Mouse (Mus musculus): ENCODE results near the gene Tubb2a. TPM values are rescaled to one million over a fixed set of nuclear protein-coding genes. Genes with fewer than 3 reads are reported as not detected.

Gene Tubb2a
- polyA plus RNA-seq, 1 experiment from 2014 or later: 217 TPM

DNA sequence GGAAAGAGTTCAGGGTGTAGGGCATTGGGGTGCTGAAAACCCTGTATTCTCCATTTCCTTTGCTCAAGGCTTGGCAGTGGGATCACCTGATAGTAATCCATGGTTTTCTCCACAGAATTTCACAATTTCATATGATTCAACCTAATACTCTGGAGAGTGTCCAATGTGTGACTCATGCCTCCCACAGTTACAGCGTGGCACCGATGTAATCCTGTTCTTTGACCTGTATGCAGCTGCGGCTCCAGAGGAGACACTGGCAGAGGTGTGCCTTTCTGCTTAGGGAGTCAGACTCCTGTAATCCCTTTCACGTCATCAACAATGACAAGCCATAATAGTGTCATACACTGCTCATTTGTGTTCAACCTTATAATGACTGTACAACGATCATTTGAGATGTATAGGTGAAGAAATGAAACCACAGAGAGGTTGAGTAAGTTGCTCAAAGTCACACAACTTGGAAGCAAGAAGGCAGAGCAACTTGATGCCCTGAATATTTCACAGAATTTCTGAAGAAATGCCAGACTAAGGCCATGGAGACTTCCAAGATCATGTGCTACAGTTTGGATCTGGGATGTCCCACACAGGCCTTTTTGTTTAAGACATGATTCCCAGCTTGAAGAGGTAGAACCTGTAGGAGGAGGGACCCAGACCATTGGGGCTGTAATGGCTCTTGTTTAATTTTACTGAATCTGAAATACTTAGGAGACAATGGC, 34.7 kb upstream of the Tubb2a start:
- no peaks in the 10 kb centered on the region for H3K9me3 ChIP-seq (ENCODE audit: control insufficient read depth, low read depth, low read length)
- H3K4me2 ChIP-seq (replicated peaks; ENCODE audit: low read depth, low read length): no peak overlapping the region
- no peaks in the 10 kb centered on the region for H3K27me3 ChIP-seq (ENCODE audit: control insufficient read depth, insufficient read depth, low read length)
- H3K4me1 ChIP-seq (ENCODE audit: control insufficient read depth, insufficient read depth, low read length): no peaks in the 10 kb centered on the region
- H3K27ac ChIP-seq (ENCODE audit: low read length): no peak overlapping the region
- 80% methylated on average over 5 of the region's 5 CpGs for WGBS
- no peaks in the 10 kb centered on the region for H3K36me3 ChIP-seq (ENCODE audit: control insufficient read depth, insufficient read depth, low read length)
- H3K4me3 ChIP-seq (ENCODE audit: low read depth, low read length): no peak overlapping the region
- peak; percentile 53; the same call in 1 of the 2 replicates for ATAC-seq (ENCODE audit: insufficient number of reproducible peaks, insufficient read depth, low FRiP score, low read depth)
- no peak overlapping the region for H3K9ac ChIP-seq (replicated peaks; ENCODE audit: low read depth, low read length)

GRCm38 (mm10) chr13:34111878-34112277, 34.1 kb upstream of the Tubb2a start:
- Histone ChIP-seq H3K27me3 (ENCODE audit: control insufficient read depth, insufficient read depth, low read length) (no peaks in the 10 kb centered on the region), H3K4me2 (replicated peaks; ENCODE audit: low read depth, low read length) (no peak overlapping the region), H3K27ac (ENCODE audit: low read length) (no peak overlapping the region), H3K9ac (replicated peaks; ENCODE audit: low read depth, low read length) (no peak overlapping the region), H3K9me3 (ENCODE audit: control insufficient read depth, low read depth, low read length) (no peaks in the 10 kb centered on the region), H3K4me3 (ENCODE audit: low read depth, low read length) (no peak overlapping the region), H3K36me3 (ENCODE audit: control insufficient read depth, insufficient read depth, low read length) (no peaks in the 10 kb centered on the region), H3K4me1 (ENCODE audit: control insufficient read depth, insufficient read depth, low read length) (no peaks in the 10 kb centered on the region)
- WGBS: 87% methylated on average over 3 of the region's 3 CpGs
- no peak for ATAC-seq (ENCODE audit: insufficient number of reproducible peaks, insufficient read depth, low FRiP score, low read depth)

DNA sequence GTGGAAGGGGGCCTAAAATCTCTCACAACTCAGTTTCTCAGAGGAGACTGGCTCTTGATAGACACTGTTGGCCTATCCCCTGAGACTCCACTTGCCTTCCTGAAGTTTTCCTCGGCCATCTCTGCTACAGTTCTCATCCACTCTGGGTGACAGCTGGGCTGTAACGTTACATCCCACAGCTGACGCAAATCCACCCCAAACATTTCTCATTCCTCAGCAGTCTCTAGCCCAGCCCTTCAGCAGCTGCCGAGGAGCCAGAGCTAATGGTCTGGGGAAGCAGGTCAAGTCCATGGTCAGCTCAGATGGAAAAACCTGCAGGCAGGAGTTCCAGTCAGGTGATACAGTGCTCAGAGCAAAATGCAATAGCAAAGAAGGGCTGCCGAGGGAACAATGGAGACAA, 33.2 kb upstream of the Tubb2a start:
- Histone ChIP-seq H3K9ac (replicated peaks; ENCODE audit: low read depth, low read length) (no peak overlapping the region), H3K36me3 (ENCODE audit: control insufficient read depth, insufficient read depth, low read length) (no peaks in the 10 kb centered on the region), H3K27me3 (ENCODE audit: control insufficient read depth, insufficient read depth, low read length) (no peaks in the 10 kb centered on the region), H3K9me3 (ENCODE audit: control insufficient read depth, low read depth, low read length) (no peaks in the 10 kb centered on the region), H3K27ac (ENCODE audit: low read length) (no peak overlapping the region; the same call in 1 of the 2 replicates), H3K4me1 (ENCODE audit: control insufficient read depth, insufficient read depth, low read length) (no peaks in the 10 kb centered on the region), H3K4me2 (replicated peaks; ENCODE audit: low read depth, low read length) (no peak overlapping the region), H3K4me3 (ENCODE audit: low read depth, low read length) (no peak overlapping the region)
- peak; percentile 46; the same call in 1 of the 2 replicates for ATAC-seq (ENCODE audit: insufficient number of reproducible peaks, insufficient read depth, low FRiP score, low read depth)
- 28% methylated on average over 5 of the region's 5 CpGs for WGBS

GRCm38 (mm10) chr13:34109677-34110058, 31.9 kb upstream of the Tubb2a start:
- no peaks in the 10 kb centered on the region for H3K36me3 ChIP-seq (ENCODE audit: control insufficient read depth, insufficient read depth, low read length)
- no peak overlapping the region for H3K27ac ChIP-seq (ENCODE audit: low read length)
- WGBS: 58% methylated on average over 4 of the region's 4 CpGs
- no peaks in the 10 kb centered on the region for H3K27me3 ChIP-seq (ENCODE audit: control insufficient read depth, insufficient read depth, low read length)
- H3K9ac ChIP-seq (replicated peaks; ENCODE audit: low read depth, low read length): no peak overlapping the region
- ATAC-seq (ENCODE audit: insufficient number of reproducible peaks, insufficient read depth, low FRiP score, low read depth): no peak
- no peaks in the 10 kb centered on the region for H3K9me3 ChIP-seq (ENCODE audit: control insufficient read depth, low read depth, low read length)
- H3K4me3 ChIP-seq (ENCODE audit: low read depth, low read length): no peak overlapping the region
- no peak overlapping the region for H3K4me2 ChIP-seq (replicated peaks; ENCODE audit: low read depth, low read length)
- no peaks in the 10 kb centered on the region for H3K4me1 ChIP-seq (ENCODE audit: control insufficient read depth, insufficient read depth, low read length)

DNA sequence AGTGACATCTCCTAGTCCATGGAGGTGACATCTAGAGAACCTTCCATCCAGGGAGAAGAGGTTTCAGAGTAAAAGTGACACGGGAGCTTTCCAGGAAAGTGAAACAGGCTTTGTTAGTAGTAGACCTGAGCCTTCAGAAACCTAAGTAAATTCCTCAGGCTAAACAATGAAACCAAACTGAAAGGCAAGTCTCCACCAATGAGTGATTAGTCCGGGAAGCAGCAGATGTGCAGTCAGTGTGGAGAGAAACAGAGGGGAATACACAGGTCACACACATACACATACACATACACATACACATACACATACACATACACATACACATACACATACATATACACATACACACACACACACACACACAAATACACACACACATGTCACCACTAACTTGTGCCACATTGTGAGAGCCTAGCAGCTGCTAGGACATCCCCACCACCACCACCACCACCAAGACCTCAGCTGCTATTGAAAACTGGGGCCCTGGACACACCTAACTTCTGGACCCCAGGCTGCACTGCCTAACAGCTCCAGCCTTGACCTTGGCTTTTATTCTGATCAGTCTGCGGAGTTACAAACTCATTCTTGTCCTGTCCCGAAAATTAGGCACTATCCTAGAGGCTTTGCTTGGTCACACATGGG, 31.3 kb upstream of the Tubb2a start:
- WGBS: 68% methylated on average over 4 of the region's 4 CpGs
- Histone ChIP-seq H3K27me3 (ENCODE audit: control insufficient read depth, insufficient read depth, low read length) (no peaks in the 10 kb centered on the region), H3K4me1 (ENCODE audit: control insufficient read depth, insufficient read depth, low read length) (no peaks in the 10 kb centered on the region), H3K36me3 (ENCODE audit: control insufficient read depth, insufficient read depth, low read length) (no peaks in the 10 kb centered on the region), H3K9me3 (ENCODE audit: control insufficient read depth, low read depth, low read length) (no peaks in the 10 kb centered on the region), H3K27ac (ENCODE audit: low read length) (no peak overlapping the region), H3K9ac (replicated peaks; ENCODE audit: low read depth, low read length) (no peak overlapping the region), H3K4me3 (ENCODE audit: low read depth, low read length) (no peak overlapping the region), H3K4me2 (replicated peaks; ENCODE audit: low read depth, low read length) (no peak overlapping the region)
- no peak for ATAC-seq (ENCODE audit: insufficient number of reproducible peaks, insufficient read depth, low FRiP score, low read depth)

- H3K27ac ChIP-seq (ENCODE audit: low read length): no peak overlapping the region
- WGBS: 80% methylated on average over 1 of the region's 1 CpGs
- no peaks in the 10 kb centered on the region for H3K9me3 ChIP-seq (ENCODE audit: control insufficient read depth, low read depth, low read length)
- H3K36me3 ChIP-seq (ENCODE audit: control insufficient read depth, insufficient read depth, low read length): no peaks in the 10 kb centered on the region
- H3K4me2 ChIP-seq (replicated peaks; ENCODE audit: low read depth, low read length): no peak overlapping the region
- H3K4me1 ChIP-seq (ENCODE audit: control insufficient read depth, insufficient read depth, low read length): no peaks in the 10 kb centered on the region
- no peak overlapping the region for H3K4me3 ChIP-seq (ENCODE audit: low read depth, low read length)
- H3K27me3 ChIP-seq (ENCODE audit: control insufficient read depth, insufficient read depth, low read length): no peaks in the 10 kb centered on the region
- no peak for ATAC-seq (ENCODE audit: insufficient number of reproducible peaks, insufficient read depth, low FRiP score, low read depth)
- H3K9ac ChIP-seq (replicated peaks; ENCODE audit: low read depth, low read length): no peak overlapping the region
These were observed 29.2 kb upstream of the Tubb2a start for GRCm38 (mm10) chr13:34106999-34107398.

- Histone ChIP-seq H3K27me3 (ENCODE audit: control insufficient read depth, insufficient read depth, low read length) (no peaks in the 10 kb centered on the region), H3K27ac (ENCODE audit: low read length) (no peak overlapping the region), H3K4me3 (ENCODE audit: low read depth, low read length) (no peak overlapping the region), H3K4me1 (ENCODE audit: control insufficient read depth, insufficient read depth, low read length) (no peaks in the 10 kb centered on the region), H3K4me2 (replicated peaks; ENCODE audit: low read depth, low read length) (no peak overlapping the region), H3K9ac (replicated peaks; ENCODE audit: low read depth, low read length) (no peak overlapping the region), H3K9me3 (ENCODE audit: control insufficient read depth, low read depth, low read length) (no peaks in the 10 kb centered on the region), H3K36me3 (ENCODE audit: control insufficient read depth, insufficient read depth, low read length) (no peaks in the 10 kb centered on the region)
- no peak for ATAC-seq (ENCODE audit: insufficient number of reproducible peaks, insufficient read depth, low FRiP score, low read depth)
- WGBS: 93% methylated on average over 2 of the region's 2 CpGs
These were observed 28.4 kb upstream of the Tubb2a start for GRCm38 (mm10) chr13:34106256-34106655.

- H3K27ac ChIP-seq (ENCODE audit: low read length): no peak overlapping the region
- H3K36me3 ChIP-seq (ENCODE audit: control insufficient read depth, insufficient read depth, low read length): no peaks in the 10 kb centered on the region
- no peak overlapping the region for H3K9ac ChIP-seq (replicated peaks; ENCODE audit: low read depth, low read length)
- 73% methylated on average over 1 of the region's 1 CpGs for WGBS
- H3K4me1 ChIP-seq (ENCODE audit: control insufficient read depth, insufficient read depth, low read length): no peaks in the 10 kb centered on the region
- H3K4me3 ChIP-seq (ENCODE audit: low read depth, low read length): no peak overlapping the region
- ATAC-seq (ENCODE audit: insufficient number of reproducible peaks, insufficient read depth, low FRiP score, low read depth): no peak
- no peak overlapping the region for H3K4me2 ChIP-seq (replicated peaks; ENCODE audit: low read depth, low read length)
- H3K27me3 ChIP-seq (ENCODE audit: control insufficient read depth, insufficient read depth, low read length): no peaks in the 10 kb centered on the region
- H3K9me3 ChIP-seq (ENCODE audit: control insufficient read depth, low read depth, low read length): no peaks in the 10 kb centered on the region
These were observed 27.6 kb upstream of the Tubb2a start for GRCm38 (mm10) chr13:34105364-34105763.
